Mouse (Mus musculus) forebrain, embryonic 14.5 days (tissue): ENCODE results near the gene Brms1l. TPM values are rescaled to one million over a fixed set of nuclear protein-coding genes. Genes with fewer than 3 reads are reported as not detected.

ENCODE experiments used
- ATAC-seq: fragments of 200-750 bp; cut with Nextera tagmentation; 2 replicates; pipeline ENCODE4 v1.8.0; 2017; ENCODE audit warnings: mild to moderate bottlenecking, moderate library complexity
- DNase-seq: peaks from one replicate; pipeline ENCODE4 v3.0.0-alpha.2; 2015; ENCODE audit warnings: low spot score
- H3K27ac ChIP-seq: fragments of 300-500 bp; sonication (generic); 2 replicates; pipeline ENCODE4 v1.5.1; 2014; ENCODE audit warnings: low read depth, mild to moderate bottlenecking, control low read depth, low read length, moderate library complexity
- H3K27me3 ChIP-seq: fragments of 300-500 bp; sonication (generic); replicated peaks from 2 replicates; pipeline ENCODE4 v1.6.1; 2014; ENCODE audit warnings: low read length, control low read depth, mixed read lengths; ENCODE audit not compliant: control insufficient read depth, insufficient read depth
- H3K36me3 ChIP-seq: fragments of 300-500 bp; sonication (generic); 2 replicates; pipeline ENCODE4 v1.6.1; 2014; ENCODE audit warnings: low read length, control low read depth; ENCODE audit not compliant: control insufficient read depth, insufficient read depth
- H3K4me1 ChIP-seq: fragments of 300-500 bp; sonication (generic); 2 replicates; pipeline ENCODE4 v1.6.1; 2014; ENCODE audit warnings: antibody characterized with exemption, low read length, control low read depth; ENCODE audit not compliant: control insufficient read depth, insufficient read depth
- H3K4me2 ChIP-seq: fragments of 300-500 bp; sonication (generic); 2 replicates; pipeline ENCODE4 v1.6.1; 2014; ENCODE audit warnings: mild to moderate bottlenecking, control low read depth, low read length
- H3K4me3 ChIP-seq: fragments of 300-500 bp; sonication (generic); 2 replicates; pipeline ENCODE4 v1.5.1; 2014; ENCODE audit warnings: low read depth, low read length, control low read depth
- H3K9ac ChIP-seq: fragments of 300-500 bp; sonication (generic); 2 replicates; pipeline ENCODE4 v1.6.1; 2014; ENCODE audit warnings: mild to moderate bottlenecking, low read length, control low read depth, moderate library complexity
- H3K9me3 ChIP-seq: fragments of 300-500 bp; sonication (generic); replicated peaks from 2 replicates; pipeline ENCODE4 v1.6.1; 2016; ENCODE audit warnings: low read length, control low read depth, mixed read lengths; ENCODE audit not compliant: control insufficient read depth
- WGBS: fragments of 180-500 bp; shearing (Covaris S2); extraction: QIAGEN DNeasy Blood & Tissue Kit; methylation state at CpG from one replicate; pipeline ENCODE4 v1.1.7; 2014; 5-methylcytosine and 5-hydroxymethylcytosine counted together
- polyA plus RNA-seq: library from polyadenylated mRNA; unstranded; fragments of >200 nt; fragmentation: Nextera tagmentation; extraction: Ambion mirVana; gene quantifications from 2 replicates; pipeline ENCODE4 v1.2.1, GENCODE M21; 2014

The Brms1l gene
- polyA plus RNA-seq, 1 experiment from 2014 or later: 45.1 TPM

DNA sequence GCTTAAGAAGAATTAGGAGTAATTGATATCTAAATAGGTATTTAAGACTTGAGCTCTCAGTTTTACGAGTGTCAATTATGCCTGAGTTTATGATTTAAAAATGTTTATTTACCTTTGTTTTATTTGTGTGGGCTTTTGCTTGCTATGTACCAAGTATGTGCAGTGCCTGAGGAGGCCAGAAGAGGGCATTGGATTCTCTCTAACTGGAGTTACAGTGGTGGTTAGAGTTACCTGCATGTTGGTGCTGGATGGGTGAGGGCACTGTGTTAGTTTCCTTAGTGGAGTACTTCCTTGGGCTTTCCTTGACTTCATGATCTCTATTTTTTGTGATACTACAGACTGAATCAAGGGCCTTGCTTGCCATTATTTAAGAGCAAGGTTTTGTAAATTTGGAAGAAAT, 10.6 kb downstream of the Brms1l start:
- Histone ChIP-seq H3K9ac (no peak overlapping the region), H3K27me3 (no peaks in the 10 kb centered on the region), H3K4me1 (no peaks in the 10 kb centered on the region), H3K4me2 (no peak overlapping the region), H3K27ac (no peak overlapping the region), H3K4me3 (no peak overlapping the region), H3K9me3 (no peaks in the 10 kb centered on the region), H3K36me3 (peaks cover 42% of the 10 kb centered on the region)
- 66% methylated on average over 1 of the region's 1 CpGs for WGBS
- ATAC-seq (0 out of 2 replicates have a peak, but pooled peaks have one; percentile 40), DNase-seq (peak; percentile 52)

- Histone ChIP-seq H3K4me3 (no peak overlapping the region), H3K27ac (no peak overlapping the region), H3K36me3 (peaks cover 37% of the 10 kb centered on the region), H3K4me2 (no peak overlapping the region), H3K9ac (no peak overlapping the region), H3K27me3 (no peaks in the 10 kb centered on the region), H3K4me1 (no peaks in the 10 kb centered on the region), H3K9me3 (no peaks in the 10 kb centered on the region)
- WGBS: 91% methylated on average over 4 of the region's 4 CpGs
- ATAC-seq: no peak
- DNase-seq: no peak
Observed at GRCm38 (mm10) chr12:55847851-55848250, 11.7 kb downstream of the Brms1l start.

GRCm38 (mm10) chr12:55850650-55851049, 14.5 kb downstream of the Brms1l start:
- Histone ChIP-seq H3K27me3 (no peaks in the 10 kb centered on the region), H3K9ac (no peak overlapping the region), H3K27ac (no peak overlapping the region), H3K4me3 (no peak overlapping the region), H3K36me3 (peaks cover 35% of the 10 kb centered on the region), H3K9me3 (0 out of 2 replicates have a peak, but pooled peaks cover 1% of the 10 kb centered on the region), H3K4me2 (no peak overlapping the region), H3K4me1 (no peaks in the 10 kb centered on the region)
- ATAC-seq: no peak
- no peak for DNase-seq

DNA sequence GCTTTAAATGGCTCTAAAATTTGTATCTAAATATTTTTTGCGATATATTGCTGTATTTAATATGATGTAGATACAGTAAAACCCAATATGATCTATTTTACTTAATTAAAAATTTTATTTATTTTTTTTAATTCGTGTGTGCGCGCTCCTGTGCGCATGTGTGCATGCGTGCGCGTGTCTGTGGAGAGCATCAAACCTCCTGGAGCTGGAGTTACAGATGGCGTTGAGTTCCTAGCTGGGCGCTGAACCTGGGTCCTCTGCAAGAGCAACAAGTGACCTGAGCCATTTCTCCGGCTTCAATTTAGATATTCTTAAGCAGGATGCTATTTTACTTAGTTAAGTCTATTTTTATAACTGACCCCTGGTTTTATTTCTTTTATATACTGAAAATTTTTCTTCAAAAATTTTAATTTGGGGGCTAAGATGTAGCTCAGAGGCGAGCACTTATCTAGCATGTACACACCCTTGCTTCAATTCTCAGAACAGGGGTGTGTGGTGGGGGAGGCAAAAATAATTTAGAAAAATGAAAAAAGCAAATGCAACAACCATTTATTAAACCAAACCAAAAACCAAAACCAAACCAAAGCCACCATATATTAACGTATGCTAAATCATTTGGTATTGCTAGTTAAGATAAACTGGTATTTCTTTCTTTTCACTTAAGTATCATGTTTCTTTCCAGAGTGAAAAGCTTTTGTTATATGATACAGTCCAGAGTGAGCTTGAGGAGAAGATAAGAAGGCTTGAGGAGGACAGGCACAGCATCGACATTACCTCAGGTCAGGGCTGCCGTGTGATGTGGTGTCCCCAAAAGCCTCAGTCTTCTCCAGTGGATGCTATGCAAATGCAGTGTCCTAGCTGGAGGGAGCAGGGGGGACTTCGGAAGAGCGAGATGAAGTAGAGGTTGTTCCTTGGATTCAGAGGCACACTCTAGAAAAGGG, 23.6 kb downstream of the Brms1l start:
- 96% methylated on average over 17 of the region's 17 CpGs for WGBS
- Histone ChIP-seq H3K4me1 (no peaks in the 10 kb centered on the region), H3K9me3 (0 out of 2 replicates have a peak, but pooled peaks cover 14% of the 10 kb centered on the region), H3K27me3 (no peaks in the 10 kb centered on the region), H3K27ac (no peak overlapping the region), H3K9ac (no peak overlapping the region), H3K36me3 (peaks cover 41% of the 10 kb centered on the region), H3K4me3 (no peak overlapping the region), H3K4me2 (no peak overlapping the region)
- ATAC-seq: no peak
- DNase-seq: no peak

DNA sequence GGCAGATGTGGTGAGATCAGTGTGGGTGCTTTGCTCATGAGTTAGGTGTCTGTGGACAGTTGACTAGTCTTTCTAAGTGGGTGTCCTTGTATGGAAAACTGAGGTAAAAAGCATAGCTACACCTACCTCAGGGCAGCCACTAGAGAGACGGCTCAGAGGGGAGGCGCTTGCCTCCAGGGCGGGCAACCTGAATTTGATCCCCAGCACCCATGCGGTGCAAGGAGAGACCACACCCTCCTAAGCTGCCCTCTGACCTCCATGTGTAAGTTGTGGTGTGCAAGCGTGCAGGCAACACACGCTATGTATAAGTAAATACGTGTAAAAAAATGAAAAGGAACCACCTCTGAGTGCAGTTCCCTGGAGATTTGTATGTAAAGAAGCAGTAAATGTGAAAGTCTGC, 24.5 kb downstream of the Brms1l start:
- no peaks in the 10 kb centered on the region for H3K27me3 ChIP-seq
- no peak overlapping the region for H3K4me3 ChIP-seq
- 95% methylated on average over 7 of the region's 7 CpGs for WGBS
- H3K27ac ChIP-seq: no peak overlapping the region
- H3K9me3 ChIP-seq: 0 out of 2 replicates have a peak, but pooled peaks cover 13% of the 10 kb centered on the region
- no peaks in the 10 kb centered on the region for H3K4me1 ChIP-seq
- ATAC-seq (no peak), DNase-seq (no peak)
- H3K36me3 ChIP-seq: peaks cover 46% of the 10 kb centered on the region
- no peak overlapping the region for H3K4me2 ChIP-seq
- no peak overlapping the region for H3K9ac ChIP-seq

GRCm38 (mm10) chr12:55867738-55868137, 31.6 kb downstream of the Brms1l start:
- Histone ChIP-seq H3K27me3 (no peaks in the 10 kb centered on the region), H3K4me3 (no peak overlapping the region), H3K36me3 (peaks cover 51% of the 10 kb centered on the region), H3K9me3 (no peaks in the 10 kb centered on the region), H3K27ac (no peak overlapping the region), H3K4me1 (no peaks in the 10 kb centered on the region), H3K4me2 (no peak overlapping the region), H3K9ac (no peak overlapping the region)
- DNase-seq (no peak), ATAC-seq (no peak)
- WGBS: 93% methylated on average over 4 of the region's 4 CpGs

- 95% methylated on average over 5 of the region's 5 CpGs for WGBS
- peaks cover 45% of the 10 kb centered on the region for H3K36me3 ChIP-seq
- H3K27me3 ChIP-seq: no peaks in the 10 kb centered on the region
- H3K4me3 ChIP-seq: no peak overlapping the region
- no peaks in the 10 kb centered on the region for H3K9me3 ChIP-seq
- no peak overlapping the region for H3K9ac ChIP-seq
- H3K4me2 ChIP-seq: no peak overlapping the region
- no peak overlapping the region for H3K27ac ChIP-seq
- ATAC-seq: no peak
- H3K4me1 ChIP-seq: no peaks in the 10 kb centered on the region
- no peak for DNase-seq
Observed at GRCm38 (mm10) chr12:55869622-55870322, 33.6 kb downstream of the Brms1l start.

- WGBS: 24% methylated on average over 4 of the region's 4 CpGs
- Histone ChIP-seq H3K27me3 (peaks cover 8% of the 10 kb centered on the region), H3K4me1 (no peaks in the 10 kb centered on the region), H3K4me3 (no peak overlapping the region), H3K36me3 (no peaks in the 10 kb centered on the region), H3K4me2 (no peak overlapping the region), H3K9me3 (no peaks in the 10 kb centered on the region), H3K27ac (no peak overlapping the region), H3K9ac (no peak overlapping the region)
- ATAC-seq (no peak), DNase-seq (peak; percentile 58)
Observed at GRCm38 (mm10) chr12:55885449-55885848, 49.3 kb downstream of the Brms1l start.

- Histone ChIP-seq H3K27ac (no peak overlapping the region), H3K4me1 (no peaks in the 10 kb centered on the region), H3K4me3 (no peak overlapping the region), H3K36me3 (no peaks in the 10 kb centered on the region), H3K9me3 (no peaks in the 10 kb centered on the region), H3K27me3 (peaks cover 4% of the 10 kb centered on the region), H3K4me2 (no peak overlapping the region), H3K9ac (no peak overlapping the region)
- 0 out of 2 replicates have a peak, but pooled peaks have one; percentile 34 for ATAC-seq
- WGBS: 27% methylated on average over 5 of the region's 5 CpGs
- peak; percentile 64 for DNase-seq
Observed at GRCm38 (mm10) chr12:55888570-55888969, 52.4 kb downstream of the Brms1l start.
